Mouse (Mus musculus) kidney, adult 2 months (tissue): ENCODE measurements around the gene Gm21897.

Experiments used
- CTCF ChIP-seq: fragments of 200-500 bp; conservative IDR thresholded peaks from 2 replicates; pipeline ENCODE4 v1.5.1; 2011; ENCODE audit warnings: low read depth, mild to moderate bottlenecking, control low read depth, low read length, moderate library complexity, mixed read lengths; ENCODE audit not compliant: insufficient read depth, insufficient read length
- POLR2A ChIP-seq: fragments of 200-500 bp; IDR thresholded peaks from one replicate; pipeline ENCODE4 v1.6.1; 2011; ENCODE audit warnings: low read depth, low read length, control low read depth

- TF ChIP-seq CTCF (no peak), POLR2A (no peak)
Measured at GRCm38 (mm10) chr16:15357766-15358165, 40.5 kb downstream of the Gm21897 start.
